Mouse (Mus musculus): ENCODE measurements around the gene Stat3.

Stat3 gene

DNA sequence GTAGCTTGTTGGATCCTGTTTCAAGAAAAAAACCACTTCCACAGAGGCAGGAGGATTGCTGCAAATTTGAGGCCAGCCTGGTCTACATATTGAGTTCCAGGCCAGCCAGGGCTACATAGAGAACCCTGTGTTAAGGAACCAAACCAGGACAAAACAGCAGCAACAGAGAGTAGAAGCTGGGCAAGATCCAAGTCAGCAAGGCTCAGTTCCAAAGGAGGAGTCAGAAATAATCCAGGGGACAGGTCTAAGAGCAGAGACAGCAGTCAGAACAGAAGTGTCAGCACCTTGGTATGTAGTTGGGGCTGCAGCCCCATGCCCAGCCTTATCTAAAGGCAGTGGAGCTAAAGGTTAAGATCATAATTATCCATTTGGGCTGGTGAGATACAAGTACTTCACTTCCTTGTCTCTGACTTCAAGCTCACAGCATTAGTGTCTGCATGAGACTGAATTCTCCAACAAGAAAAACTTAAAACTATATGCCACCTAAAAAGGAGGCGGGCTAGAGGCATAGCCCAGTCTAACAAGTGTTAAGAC lies 14.9 kb downstream of the Stat3 start:
- DNase-seq (ENCODE audit: low spot score in 2 of 2): no peak

DNA sequence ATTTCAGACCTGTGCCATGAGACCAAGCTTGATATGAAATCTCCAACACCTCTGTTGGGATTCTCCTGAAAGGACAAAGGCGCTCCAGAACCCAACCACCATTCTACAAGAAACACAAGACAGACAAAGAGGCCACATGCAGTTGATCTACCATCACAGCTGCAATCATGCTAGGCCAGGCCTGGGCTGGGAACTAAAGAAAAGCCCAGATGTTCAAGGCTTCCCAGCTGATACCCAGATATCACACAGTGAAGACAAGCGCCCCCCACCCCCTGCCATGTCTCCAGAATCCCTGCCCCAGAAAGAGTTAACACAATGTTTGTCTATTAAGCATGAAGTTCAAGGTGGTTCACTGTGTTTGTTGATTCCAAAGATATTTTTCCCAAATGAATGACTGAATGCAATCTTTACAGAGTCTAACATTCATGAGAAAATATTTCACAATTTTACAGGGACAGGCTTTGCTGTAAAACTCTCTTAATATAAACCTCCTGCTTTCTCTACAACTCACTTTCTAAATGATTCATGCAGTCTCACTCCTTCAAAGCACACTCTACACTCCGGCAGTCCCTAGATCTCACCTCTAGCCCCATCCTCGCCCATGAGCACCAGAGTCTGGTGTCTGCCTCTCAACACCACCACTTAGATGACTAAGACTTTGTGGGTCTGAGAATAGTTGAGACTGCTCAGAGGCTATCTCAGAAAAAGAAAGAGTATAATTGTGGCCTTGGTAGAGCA lies 18.3 kb downstream of the Stat3 start:
- no peak for DNase-seq (ENCODE audit: low spot score in 2 of 2)

DNA sequence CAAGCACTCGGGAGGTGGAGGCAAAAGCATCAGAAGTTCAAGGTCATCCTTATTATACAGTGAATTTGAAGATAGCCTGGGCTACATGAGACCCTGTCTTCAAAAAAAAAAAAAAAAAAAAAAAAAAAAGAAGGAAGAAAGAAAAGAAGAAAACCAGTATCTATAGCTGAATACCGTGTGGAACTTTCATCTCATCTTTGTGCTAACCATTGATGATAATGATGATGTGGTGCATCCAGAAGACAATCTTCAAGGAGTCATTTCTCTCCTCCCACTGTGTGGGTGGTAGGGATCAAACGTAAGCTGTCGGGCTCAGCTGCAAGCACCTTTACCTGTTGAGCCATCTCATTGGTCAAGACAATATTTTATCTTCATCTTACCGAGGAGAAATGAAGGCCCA lies 21.3 kb downstream of the Stat3 start:
- DNase-seq (ENCODE audit: low spot score in 2 of 2): no peak

DNA sequence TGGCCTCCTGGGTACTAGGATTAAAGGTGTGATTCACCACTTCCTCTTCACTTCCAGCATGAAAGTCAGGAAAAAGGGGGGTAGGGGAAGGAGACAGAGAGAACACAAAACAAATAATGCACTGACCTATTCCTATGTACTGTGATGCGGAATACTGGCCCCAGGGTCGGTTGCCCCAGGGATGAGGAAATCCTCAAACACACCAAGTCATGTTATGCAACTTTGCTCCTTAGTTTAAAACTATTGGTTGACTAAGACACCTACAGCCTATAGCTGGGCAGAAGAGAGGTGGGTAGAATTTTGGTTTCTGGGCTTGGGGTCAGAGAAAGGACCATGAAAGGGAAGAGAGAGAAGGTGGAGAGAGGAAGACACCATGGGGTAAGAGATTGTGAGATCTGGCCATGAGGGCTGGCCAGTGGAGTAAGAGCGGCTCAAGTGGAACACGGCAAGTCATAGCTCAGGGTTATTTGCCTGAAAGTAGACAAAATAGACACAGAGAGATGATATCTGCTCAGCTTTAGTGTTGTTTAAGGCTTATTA lies 22.8 kb downstream of the Stat3 start:
- DNase-seq (ENCODE audit: low spot score in 2 of 2): no peak

DNA sequence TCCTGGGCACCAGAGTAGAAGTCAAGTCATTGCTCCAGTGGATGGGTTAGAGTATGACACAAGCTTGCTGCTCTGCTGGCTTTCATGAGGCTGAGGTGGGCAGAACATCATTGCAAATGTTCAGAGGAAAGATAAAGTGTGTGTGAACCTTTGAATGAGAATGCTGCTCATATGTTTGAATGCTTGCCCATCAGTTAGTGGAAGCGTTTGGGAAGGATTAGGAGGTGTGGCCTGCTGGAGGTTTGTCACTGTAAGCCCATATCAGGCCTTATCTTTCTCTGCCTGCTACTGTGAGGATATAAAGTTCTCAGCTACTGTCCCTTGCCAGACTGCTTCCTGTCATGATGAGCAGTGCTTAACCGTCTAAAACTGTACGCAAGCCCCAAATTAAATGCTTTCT lies 24.3 kb downstream of the Stat3 start:
- no peak for DNase-seq (ENCODE audit: low spot score in 2 of 2)

DNA sequence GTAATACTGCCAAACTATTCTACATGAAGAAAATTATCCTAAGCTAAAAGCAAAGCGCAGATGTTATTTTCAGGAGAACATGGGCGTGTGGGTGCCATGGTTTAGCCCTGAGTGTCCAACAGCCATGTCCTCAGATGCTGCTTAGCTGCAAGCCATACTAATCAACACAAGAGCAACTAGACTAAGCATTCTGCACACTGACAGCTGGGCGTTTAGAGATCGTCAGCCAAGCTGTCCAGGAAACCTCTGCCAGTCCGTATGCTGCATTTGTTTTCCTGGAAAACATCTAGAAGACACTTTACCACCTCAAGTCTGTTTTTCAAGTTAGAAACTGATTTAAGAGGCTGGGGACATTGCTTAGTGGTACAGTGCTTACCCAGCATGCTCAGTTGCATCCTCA lies 24.9 kb downstream of the Stat3 start:
- no peak for DNase-seq (ENCODE audit: low spot score in 2 of 2)

DNA sequence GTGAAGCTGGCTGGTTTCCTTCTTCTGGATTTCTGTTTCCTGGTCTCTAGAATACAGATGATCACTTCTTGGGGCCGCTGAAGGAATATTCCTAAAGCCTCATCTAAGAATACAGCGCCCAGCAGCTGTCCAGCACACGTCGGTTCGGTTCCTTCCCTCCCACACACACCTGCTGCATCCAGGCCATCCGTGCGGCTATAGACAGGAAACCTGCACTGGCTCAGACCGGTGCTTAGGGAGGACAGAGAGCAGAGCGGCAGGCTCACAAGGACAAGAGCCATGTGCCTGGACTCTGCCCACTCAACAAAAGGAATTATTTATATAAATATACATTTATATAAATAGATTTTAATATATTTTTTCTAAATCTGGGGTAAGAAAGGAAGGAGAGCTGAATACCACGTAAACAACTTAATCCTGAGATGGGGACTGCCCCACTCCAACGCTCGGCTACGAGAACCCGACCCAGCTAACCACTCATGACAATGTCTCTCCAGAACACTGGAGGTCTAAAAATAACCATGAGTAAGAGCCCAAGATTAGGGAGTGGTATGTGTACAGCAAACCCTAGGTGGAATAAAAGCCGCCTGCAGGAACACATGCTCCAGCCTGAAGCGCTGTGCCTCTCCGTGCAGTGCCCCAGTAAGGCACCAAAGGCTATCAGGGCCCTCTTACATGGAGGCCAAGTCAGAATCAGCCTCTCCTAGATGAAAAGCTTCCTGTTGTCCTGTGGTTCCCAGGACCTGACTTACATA lies 26.8 kb downstream of the Stat3 start:
- DNase-seq (ENCODE audit: low spot score in 2 of 2): no peak

DNA sequence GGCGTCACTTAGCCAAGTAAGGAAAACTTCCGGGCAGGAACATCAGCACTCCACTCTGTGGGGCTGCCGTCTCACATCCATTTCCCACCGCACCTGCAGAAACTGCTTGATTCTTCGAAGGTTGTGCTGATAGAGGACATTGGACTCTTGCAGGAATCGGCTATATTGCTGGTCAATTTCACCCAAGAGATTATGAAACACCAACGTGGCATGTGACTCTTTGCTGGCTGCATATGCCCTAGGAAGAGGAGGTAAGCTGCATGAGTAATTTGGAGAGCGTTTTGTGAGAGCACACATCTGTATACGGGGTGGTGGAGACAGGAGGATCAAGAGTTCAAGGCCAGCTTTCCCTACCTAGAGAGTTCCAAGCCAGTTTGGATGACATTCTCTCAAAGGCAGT lies 30.8 kb downstream of the Stat3 start:
- no peak for DNase-seq (ENCODE audit: low spot score in 2 of 2)

DNA sequence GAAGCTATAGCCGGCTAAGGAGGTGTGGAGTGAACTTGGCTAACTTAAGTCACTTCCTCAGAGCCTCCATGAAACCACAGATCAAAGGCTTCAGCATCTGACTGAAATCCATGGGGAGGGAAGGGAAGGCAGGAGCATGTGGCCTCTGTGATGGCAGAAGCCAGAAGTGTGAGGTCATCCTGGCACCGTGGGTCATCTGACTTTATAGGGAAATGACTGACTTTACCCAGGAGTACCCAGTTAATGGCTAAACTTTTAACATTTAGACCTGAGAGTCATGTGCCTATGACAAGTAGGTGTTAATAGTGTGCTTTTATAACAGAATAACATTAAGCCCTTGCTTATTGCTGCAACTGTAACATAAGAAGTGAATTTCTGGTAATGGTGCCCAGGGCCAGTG lies 31.2 kb downstream of the Stat3 start:
- no peak for DNase-seq (ENCODE audit: low spot score in 2 of 2)

DNA sequence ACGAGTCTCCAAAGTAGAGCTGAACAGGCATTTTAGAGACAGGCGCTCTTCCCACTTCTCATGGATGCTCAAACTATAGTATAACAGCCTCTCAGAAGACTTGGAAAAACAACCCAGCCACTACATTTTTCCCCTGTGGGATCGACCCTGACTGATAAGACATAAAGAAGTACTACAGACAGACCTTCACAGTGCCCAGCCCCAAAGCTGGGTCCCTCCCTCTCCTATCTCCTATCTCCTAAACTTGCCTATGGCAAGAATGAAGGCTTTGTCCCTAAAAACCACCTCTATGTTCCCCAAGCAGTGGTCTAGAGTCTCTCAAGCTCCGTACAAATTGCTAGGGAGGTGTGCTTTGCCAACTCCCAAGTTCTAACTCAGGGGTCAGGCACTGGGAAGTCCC lies 32.5 kb downstream of the Stat3 start:
- DNase-seq (ENCODE audit: low spot score in 2 of 2): no peak

DNA sequence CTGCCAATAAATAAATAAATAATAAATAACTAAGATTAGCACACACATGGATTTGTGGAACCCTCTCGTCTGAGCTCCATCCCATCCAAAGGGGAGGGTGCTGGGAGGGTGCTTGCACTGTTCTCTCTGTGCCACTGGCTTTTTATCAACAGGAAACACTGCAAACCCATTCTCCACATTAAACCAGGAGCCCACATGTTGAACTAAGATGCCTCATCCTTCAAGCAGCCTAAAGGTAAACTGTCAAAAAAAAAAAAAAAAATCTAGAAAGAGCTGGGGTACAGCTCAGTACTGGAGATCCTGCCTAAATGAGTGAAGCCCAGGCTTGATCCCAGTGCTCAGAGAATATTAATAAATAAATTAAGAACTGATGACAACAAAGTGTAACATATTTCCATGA lies 33.4 kb downstream of the Stat3 start:
- DNase-seq (ENCODE audit: low spot score in 2 of 2): no peak

DNA sequence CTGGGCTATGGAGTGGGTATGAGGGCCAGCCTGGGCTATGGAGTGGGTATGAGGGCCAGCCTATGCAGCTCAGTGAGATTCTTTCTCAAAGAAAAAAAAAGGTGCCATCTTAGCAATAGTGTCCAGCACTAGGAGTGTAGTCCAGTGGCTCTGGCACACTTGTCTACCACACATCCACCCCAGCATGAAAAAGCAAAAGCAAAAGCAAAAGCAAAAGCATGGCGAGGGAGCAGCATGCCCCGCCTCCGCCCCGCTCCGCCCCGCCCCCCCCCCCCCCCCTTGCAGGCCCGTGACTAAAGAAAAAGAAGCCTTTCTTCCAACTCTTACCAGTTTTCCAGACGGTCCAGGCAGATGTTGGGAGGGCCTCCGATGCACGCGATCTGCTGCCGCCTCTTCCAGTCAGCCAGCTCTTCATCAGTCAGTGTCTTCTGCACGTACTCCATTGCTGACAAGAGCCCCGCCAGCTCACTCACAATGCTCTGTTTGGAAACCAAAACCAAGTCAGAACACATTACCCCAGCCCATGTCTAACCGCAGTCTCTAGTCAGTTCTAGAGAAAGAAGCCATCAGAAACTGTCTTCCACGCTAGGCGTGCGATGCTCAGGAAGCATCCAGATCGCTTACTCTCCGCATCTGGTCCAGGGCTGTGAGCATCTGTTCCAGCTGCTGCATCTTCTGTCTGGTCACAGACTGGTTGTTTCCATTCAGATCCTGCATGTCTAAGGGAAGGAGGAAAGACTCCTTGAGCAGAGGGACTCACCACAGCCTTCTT lies 34.6 kb downstream of the Stat3 start:
- no peak for DNase-seq (ENCODE audit: low spot score in 2 of 2)

DNA sequence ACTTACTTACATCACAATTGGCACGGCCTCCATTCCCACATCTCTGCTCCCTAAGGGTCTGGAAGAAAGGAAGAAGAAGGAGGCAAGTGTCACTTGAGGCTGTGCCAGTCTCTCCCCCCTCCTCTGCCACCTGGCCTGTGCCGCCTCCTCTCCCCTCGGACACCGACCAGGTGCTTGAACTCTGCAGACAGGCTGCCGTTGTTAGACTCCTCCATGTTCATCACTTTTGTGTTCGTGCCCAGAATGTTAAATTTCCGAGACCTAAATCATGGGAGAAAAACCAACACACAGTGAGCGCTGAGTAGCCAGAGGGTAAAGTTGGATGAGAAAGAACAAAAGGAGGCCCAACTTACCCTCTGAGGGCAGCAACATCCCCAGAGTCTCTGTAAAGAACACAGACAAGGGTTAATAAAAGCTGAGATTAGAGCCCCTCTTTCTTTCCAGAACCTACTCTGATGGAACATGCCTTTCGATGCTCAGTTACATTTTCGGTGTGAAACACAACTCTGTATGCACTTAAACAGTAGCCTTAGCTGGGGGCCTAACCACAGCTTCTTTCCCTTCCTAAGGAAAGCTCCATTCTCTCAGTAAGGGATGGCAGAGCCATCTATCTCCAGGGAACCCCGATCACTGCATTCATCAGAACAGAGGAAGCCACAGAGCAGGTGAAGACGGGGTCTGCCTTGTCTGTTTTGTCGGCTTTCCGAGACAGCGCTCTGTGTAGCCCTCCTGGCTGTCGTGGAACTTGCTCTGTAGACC lies 40.7 kb downstream of the Stat3 start:
- DNase-seq (ENCODE audit: low spot score in 2 of 2): no peak

DNA sequence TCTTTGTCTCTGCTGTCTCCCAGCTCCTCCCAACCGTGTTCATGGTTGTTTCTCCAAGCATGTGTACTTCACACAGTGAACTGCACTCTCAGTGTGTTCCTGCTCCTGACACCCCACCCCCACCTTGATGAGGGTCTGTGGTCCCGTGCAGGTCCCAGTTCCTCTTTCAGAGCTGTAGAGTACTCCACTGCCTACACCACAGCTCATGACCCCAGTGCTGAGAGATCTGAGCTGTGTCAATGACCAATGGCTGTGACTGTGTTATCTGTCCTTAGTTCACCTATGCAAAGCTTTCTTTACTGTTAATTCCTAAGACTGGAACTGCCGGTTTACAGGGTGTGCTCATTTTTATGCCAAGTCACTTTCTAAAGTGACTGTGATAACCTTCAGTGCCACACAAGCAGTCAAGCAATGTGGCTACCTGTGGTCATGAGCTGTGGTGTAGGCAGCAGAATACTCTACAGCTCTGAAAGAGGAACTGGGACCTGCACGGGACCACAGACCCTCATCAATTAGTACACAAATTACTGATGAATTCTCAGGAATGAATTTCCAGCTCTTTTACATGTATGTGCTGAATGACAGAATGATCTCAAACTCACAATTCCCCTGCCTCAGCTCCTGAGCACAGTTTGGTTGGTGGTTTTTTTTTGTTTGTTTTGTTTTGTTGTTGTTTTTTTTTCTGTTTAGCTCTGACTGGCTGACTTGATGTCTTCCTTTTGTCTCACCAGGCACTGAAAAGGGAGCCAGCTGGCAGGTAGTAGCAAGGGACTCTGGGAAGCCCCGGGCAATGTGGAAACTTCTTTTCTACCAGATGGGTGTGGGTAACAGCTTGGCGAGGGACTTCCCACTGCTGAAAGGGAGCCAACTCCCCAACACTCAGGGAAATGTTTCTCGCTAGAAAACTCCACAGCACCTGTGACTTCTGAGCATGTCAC lies 41.8 kb downstream of the Stat3 start:
- no peak for DNase-seq (ENCODE audit: low spot score in 2 of 2)

DNA sequence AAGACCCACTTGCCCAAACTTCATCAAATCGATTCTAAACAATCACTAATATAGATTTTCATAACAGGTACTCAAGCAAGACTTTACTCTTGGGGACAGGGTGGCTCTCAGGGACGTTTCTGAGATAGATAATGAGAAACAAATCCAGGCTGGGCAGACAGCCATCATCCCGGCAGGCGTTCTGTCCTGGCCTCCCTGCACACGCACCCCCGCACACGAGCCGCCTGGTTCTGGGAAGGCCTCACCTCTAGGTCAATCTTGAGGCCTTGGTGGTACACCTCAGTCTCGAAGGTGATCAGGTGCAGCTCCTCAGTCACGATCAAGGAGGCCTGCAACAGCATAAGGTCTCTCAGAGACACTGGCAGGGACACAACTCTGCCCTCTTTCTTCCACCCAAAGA lies 43.3 kb downstream of the Stat3 start:
- DNase-seq (ENCODE audit: low spot score in 2 of 2): no peak

DNA sequence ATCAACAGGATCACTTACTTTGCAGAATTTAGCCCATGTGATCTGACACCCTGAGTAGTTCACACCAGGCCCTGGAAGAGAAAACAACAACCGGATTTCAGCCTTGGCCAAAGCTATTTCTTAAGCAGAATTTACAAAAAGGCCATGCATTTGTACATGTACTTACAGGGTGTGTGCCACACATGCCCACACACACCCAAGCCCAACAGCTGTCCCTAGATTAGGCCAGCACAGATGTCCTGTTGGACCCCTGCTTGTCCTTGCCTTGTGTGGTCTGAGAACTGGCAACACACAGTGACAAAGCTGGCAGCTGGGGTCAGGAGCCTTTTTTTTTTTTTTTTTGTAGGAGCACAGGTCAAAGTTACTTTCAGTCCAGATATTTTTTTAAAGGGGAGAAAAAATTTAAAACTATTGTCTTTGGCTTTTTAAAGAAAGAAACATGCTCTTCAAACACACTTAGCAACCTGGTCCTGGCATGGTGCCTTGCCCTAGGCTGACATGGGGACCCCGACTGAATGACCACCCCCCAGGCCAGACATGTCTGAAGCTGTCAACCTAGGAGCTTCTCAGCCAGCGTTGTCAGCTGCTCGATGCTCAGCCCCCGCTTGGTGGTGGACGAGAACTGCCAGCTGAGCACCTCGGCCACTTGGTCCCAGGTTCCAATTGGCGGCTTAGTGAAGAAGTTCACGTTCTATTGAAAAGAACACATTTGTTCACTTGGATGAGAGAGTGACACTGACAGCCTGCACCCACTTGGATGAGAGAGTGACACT lies 45.0 kb downstream of the Stat3 start:
- no peak for DNase-seq (ENCODE audit: low spot score in 2 of 2)

DNA sequence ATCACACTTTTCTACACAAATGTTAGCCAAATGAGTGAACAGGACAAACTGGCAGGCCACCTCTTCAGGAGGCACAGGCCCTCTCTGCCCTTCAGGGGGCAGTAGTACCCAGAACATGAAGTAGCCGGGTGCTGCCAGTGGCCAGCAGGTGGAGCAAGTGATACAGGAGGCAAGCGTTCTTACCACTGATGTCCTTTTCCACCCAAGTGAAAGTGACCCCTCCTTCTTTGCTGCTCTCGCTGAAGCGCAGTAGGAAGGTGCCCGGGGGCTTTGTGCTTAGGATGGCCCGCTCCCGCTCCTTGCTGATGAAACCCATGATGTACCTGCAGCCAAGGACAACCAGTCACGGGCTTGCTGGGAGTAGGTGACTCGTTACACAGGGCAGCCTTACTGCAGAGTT lies 45.9 kb downstream of the Stat3 start:
- peak; percentile 66 to 80 for DNase-seq (ENCODE audit: low spot score in 2 of 2)

DNA sequence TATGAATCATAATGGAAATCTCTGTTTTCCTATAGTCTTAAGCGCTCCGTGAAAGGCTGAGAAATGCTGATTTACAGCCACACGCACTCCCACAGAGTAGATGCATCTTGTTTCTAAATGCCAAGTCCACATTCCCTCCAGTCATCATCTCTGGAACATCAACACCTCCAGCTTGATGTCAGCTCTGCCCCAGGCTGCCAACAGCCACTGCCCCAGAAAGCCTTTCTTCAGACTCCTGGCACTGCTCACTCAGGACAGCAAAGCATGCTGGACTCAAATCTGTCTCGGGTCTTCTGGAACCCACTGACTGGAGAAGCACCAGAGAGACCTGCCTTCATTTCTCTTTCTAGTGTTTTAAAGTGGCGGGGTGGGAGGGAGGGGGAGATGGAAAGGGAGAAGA lies 46.9 kb downstream of the Stat3 start:
- no peak for DNase-seq (ENCODE audit: low spot score in 2 of 2)

DNA sequence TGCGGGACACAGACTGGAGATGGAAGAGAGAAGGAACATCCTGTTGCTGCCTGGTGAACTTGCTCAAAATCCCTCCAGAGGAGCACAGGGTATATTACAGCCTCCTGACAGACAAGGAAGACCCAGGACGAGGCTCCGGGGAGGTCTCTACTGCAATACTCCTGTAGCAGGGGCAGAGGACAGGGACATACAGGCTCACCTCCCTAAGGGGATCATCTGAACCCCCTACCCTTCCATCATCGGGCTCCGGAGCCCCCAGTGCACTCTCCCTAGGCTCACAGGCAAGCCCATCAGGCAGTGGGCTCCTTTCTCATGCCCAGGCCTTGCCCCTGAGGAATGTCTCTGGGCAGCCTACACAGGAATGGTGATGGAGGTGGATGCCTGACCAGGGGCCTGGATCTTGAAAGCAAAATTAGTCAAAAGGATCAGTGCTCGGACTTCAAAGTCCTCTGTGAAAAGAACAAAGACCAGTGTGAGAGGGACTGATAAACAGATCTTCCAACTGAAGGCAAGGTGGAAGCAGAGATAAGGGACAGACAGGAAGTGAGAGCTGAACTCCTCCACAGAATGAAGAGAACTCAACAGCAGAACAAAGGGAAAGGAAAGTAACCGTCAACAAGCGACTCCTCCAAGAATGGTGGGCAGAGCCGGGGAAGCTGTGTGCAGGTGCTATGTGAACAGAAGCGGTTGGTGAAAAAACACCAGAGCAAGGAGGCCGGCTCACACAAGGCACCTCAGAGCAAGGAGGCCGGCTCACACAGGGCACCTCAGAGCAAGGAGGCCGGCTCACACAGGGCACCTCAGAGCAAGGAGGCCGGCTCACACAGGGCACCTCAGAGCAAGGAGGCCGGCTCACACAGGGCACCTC lies 47.9 kb downstream of the Stat3 start:
- DNase-seq (ENCODE audit: low spot score in 2 of 2): no peak
